Mouse (Mus musculus): Measurements from ENCODE around the gene H2-Q7. TPM values are rescaled to one million over a fixed set of nuclear protein-coding genes. Genes with fewer than 3 reads are reported as not detected.
"Not testable (repeated sequence)": the region's sequence is repeated elsewhere in the genome, so short reads cannot be mapped to it uniquely, and the experiment has no call there.

H2-Q7 gene
- 2.5 and 2.8 TPM in 2 replicates for polyA plus RNA-seq (2014; fragmentation: Nextera tagmentation; extraction: Ambion mirVana)

DNA sequence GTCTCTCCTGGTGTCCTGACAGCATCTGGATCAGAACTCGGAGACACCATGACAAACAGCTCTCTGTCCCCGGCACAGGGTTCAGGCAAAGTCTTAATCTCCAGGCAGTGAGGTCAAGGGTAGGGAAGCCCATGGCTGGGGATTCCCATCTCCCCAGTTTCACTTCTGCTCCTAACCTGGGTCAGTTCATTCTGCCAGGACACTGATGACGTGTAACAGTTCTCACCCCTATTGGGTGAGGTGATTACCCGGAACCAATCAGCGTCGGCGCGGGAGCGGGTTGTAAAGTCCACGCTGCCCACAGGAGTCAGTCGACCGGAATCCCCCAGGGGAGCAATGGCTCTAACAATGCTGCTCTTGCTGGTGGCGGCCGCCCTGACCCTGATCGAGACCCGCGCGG is at the start of gene H2-Q7:
Gene H2-Q7 (plus strand): TSS at position 271 of the 400 bp plus-strand sequence.
- Histone ChIP-seq H3K9ac (replicated peaks; ENCODE audit: low read length) (peak within 1 kb of the TSS; percentile 41; the same call in 1 of the 2 replicates), H3K4me3 (replicated peaks; ENCODE audit: low read depth, low read length) (peak within 1 kb of the TSS; percentile 42), H3K4me2 (ENCODE audit: low read length) (peak within 1 kb of the TSS; percentile 70)
- not testable (repeated sequence) for H3K27me3 ChIP-seq (ENCODE audit: control insufficient read depth, insufficient read depth, low read length); H3K9me3 ChIP-seq (ENCODE audit: control insufficient read depth, low read length); H3K27ac ChIP-seq (replicated peaks; ENCODE audit: low read depth, low read length); H3K4me1 ChIP-seq (ENCODE audit: control insufficient read depth, insufficient read depth, low read length); H3K36me3 ChIP-seq (ENCODE audit: control insufficient read depth, insufficient read depth, low read length)
- peak; percentile 87 for DNase-seq
- WGBS = 3% methylated on average over 18 of the region's 18 CpGs
- peak; percentile 86 for ATAC-seq (ENCODE audit: low FRiP score, low TSS enrichment)

- H3K4me2 ChIP-seq (ENCODE audit: low read length); H3K4me1 ChIP-seq (ENCODE audit: control insufficient read depth, insufficient read depth, low read length); H3K4me3 ChIP-seq (replicated peaks; ENCODE audit: low read depth, low read length); H3K9me3 ChIP-seq (ENCODE audit: control insufficient read depth, low read length); H3K36me3 ChIP-seq (ENCODE audit: control insufficient read depth, insufficient read depth, low read length); H3K9ac ChIP-seq (replicated peaks; ENCODE audit: low read length); H3K27me3 ChIP-seq (ENCODE audit: control insufficient read depth, insufficient read depth, low read length); H3K27ac ChIP-seq (replicated peaks; ENCODE audit: low read depth, low read length); ATAC-seq (ENCODE audit: low FRiP score, low TSS enrichment): not testable (repeated sequence)
- peak; percentile 57 for DNase-seq
- 6% methylated on average over 7 of the region's 7 CpGs for WGBS
These were observed 49.2 kb upstream of the H2-Q7 start for GRCm38 (mm10) chr17:35389796-35390195.

GRCm38 (mm10) chr17:35392671-35393070 is 46.3 kb upstream of the H2-Q7 start:
- 80% methylated on average over 2 of the region's 2 CpGs for WGBS
- not testable (repeated sequence) for H3K36me3 ChIP-seq (ENCODE audit: control insufficient read depth, insufficient read depth, low read length); H3K27ac ChIP-seq (replicated peaks; ENCODE audit: low read depth, low read length); H3K9ac ChIP-seq (replicated peaks; ENCODE audit: low read length); H3K4me3 ChIP-seq (replicated peaks; ENCODE audit: low read depth, low read length); H3K27me3 ChIP-seq (ENCODE audit: control insufficient read depth, insufficient read depth, low read length); ATAC-seq (ENCODE audit: low FRiP score, low TSS enrichment); DNase-seq; H3K4me1 ChIP-seq (ENCODE audit: control insufficient read depth, insufficient read depth, low read length); H3K4me2 ChIP-seq (ENCODE audit: low read length); H3K9me3 ChIP-seq (ENCODE audit: control insufficient read depth, low read length)

DNA sequence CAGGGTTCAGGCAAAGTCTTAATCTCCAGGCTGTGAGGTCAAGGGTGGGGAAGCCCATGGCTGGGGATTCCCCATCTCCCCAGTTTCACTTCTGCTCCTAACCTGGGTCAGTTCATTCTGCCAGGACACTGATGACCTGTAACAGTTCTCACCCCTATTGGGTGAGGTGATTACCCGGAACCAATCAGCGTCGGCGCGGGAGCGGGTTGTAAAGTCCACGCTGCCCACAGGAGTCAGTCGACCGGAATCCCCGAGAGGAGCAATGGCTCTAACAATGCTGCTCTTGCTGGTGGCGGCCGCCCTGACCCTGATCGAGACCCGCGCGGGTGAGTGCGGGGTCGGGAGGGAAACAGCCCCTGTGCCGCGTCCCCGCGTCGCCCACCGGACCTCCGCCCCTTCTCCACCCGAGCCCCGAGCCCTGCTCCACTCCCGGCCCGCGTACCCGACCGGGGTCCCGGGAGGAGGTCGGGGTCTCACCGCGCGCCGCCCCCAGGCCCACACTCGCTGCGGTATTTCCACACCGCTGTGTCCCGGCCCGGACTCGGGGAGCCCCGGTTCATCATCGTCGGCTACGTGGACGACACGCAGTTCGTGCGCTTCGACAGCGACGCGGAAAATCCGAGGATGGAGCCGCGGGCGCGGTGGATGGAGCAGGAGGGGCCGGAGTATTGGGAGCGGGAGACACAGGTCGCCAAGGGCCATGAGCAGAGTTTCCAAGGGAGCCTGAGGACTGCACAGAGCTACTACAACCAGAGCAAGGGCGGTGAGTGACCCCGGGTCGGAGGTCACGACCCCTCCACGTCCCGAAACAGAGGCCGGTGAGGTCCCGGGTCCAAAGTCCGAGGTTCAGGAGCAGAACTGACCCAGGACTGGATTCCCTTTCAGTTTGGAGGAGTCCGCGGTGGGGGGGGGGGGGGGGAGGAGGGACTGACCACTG is 44.8 kb upstream of the H2-Q7 start:
- not testable (repeated sequence) for DNase-seq; H3K9ac ChIP-seq (replicated peaks; ENCODE audit: low read length); H3K9me3 ChIP-seq (ENCODE audit: control insufficient read depth, low read length); H3K27ac ChIP-seq (replicated peaks; ENCODE audit: low read depth, low read length); H3K27me3 ChIP-seq (ENCODE audit: control insufficient read depth, insufficient read depth, low read length); H3K4me1 ChIP-seq (ENCODE audit: control insufficient read depth, insufficient read depth, low read length); H3K36me3 ChIP-seq (ENCODE audit: control insufficient read depth, insufficient read depth, low read length)
- WGBS = 2% methylated on average over 55 of the region's 75 CpGs
- Histone ChIP-seq H3K4me3 (replicated peaks; ENCODE audit: low read depth, low read length) (peak overlapping the region; percentile 20), H3K4me2 (ENCODE audit: low read length) (peak overlapping the region; percentile 45)
- peak; percentile 34; the same call in 1 of the 2 replicates for ATAC-seq (ENCODE audit: low FRiP score, low TSS enrichment)

GRCm38 (mm10) chr17:35396956-35397355 is 42.0 kb upstream of the H2-Q7 start:
- not testable (repeated sequence) for ATAC-seq (ENCODE audit: low FRiP score, low TSS enrichment); H3K4me1 ChIP-seq (ENCODE audit: control insufficient read depth, insufficient read depth, low read length); H3K4me2 ChIP-seq (ENCODE audit: low read length); H3K4me3 ChIP-seq (replicated peaks; ENCODE audit: low read depth, low read length); H3K36me3 ChIP-seq (ENCODE audit: control insufficient read depth, insufficient read depth, low read length); H3K27ac ChIP-seq (replicated peaks; ENCODE audit: low read depth, low read length); H3K9me3 ChIP-seq (ENCODE audit: control insufficient read depth, low read length); H3K9ac ChIP-seq (replicated peaks; ENCODE audit: low read length); DNase-seq; H3K27me3 ChIP-seq (ENCODE audit: control insufficient read depth, insufficient read depth, low read length)
- 91% methylated on average over 2 of the region's 2 CpGs for WGBS

DNA sequence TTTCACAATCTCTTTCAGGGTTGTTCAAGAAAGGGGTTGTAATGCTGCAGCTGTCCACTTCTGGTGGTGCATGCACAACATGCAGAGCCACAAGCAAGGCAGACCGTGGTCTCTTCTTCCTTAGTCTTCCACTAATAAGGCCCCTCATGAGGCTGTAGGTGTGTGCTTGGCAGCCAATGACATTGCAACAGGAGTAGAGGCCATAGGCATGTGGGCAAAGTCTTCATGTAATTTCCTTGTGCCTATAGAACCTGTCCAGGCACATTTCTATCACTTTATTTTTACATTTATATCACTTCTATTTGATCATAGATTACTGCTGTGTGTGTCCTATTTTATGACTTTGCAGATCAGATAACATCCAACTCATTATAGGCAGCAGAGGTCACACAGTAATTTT is 25.9 kb upstream of the H2-Q7 start:
- no CpG with 5 or more reads among the region's 1 CpGs for WGBS

DNA sequence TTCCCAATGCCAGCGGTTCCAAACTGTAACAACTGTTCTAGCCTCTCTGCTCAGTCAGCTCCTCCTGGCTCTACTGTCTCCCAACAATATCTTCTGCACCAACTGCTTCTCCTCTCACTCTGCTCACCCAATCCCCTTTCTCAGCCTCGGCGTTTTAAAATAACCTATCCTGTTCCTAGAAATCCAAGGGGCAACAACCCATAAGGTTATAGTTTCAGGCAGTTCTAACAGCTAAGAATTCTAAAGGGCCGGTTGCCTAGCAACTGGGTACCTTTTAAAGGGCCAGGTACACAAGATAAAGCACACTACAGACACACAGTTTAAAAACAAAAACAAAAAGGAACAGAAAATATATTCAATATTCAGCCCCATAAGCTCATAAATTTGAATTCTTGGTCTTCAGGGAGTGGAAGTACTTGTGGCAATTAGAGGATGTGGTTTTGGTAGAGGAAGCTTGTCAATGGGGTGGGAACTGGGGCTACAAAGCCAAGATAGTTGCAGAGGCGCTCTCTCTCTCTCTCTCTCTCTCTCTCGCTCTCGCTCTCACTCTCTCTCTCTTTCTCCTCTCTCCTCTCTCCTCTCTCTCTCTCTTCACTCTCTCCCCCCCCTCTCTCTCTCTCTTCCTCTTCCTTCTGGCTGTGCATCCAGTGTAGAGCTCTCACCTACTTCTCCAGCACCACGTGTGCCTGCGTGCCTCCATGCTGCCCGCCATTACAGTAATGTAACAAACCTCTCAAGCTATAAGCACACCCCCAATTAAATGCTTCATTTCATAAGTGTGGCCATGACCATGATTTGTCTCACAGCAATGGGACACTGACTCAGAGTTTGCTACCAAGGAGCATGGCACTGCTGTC is 23.5 kb upstream of the H2-Q7 start:
- WGBS = 66% methylated on average over 3 of the region's 10 CpGs
- not testable (repeated sequence) for H3K9me3 ChIP-seq (ENCODE audit: control insufficient read depth, low read length)

More for the DNA sequence above, 25.9 kb upstream of the H2-Q7 start:
- H3K27me3 ChIP-seq (ENCODE audit: control insufficient read depth, insufficient read depth, low read length); H3K36me3 ChIP-seq (ENCODE audit: control insufficient read depth, insufficient read depth, low read length); H3K27ac ChIP-seq (replicated peaks; ENCODE audit: low read depth, low read length); H3K9me3 ChIP-seq (ENCODE audit: control insufficient read depth, low read length); H3K4me2 ChIP-seq (ENCODE audit: low read length); H3K4me1 ChIP-seq (ENCODE audit: control insufficient read depth, insufficient read depth, low read length); DNase-seq; H3K9ac ChIP-seq (replicated peaks; ENCODE audit: low read length); H3K4me3 ChIP-seq (replicated peaks; ENCODE audit: low read depth, low read length); ATAC-seq (ENCODE audit: low FRiP score, low TSS enrichment): not testable (repeated sequence)

GRCm38 (mm10) chr17:35418772-35419171 is 20.2 kb upstream of the H2-Q7 start:
- Histone ChIP-seq H3K9ac (replicated peaks; ENCODE audit: low read length) (no peak overlapping the region), H3K27ac (replicated peaks; ENCODE audit: low read depth, low read length) (no peak overlapping the region), H3K27me3 (ENCODE audit: control insufficient read depth, insufficient read depth, low read length) (no peaks in the 10 kb centered on the region), H3K9me3 (ENCODE audit: control insufficient read depth, low read length) (no peaks in the 10 kb centered on the region), H3K4me2 (ENCODE audit: low read length) (no peak overlapping the region), H3K36me3 (ENCODE audit: control insufficient read depth, insufficient read depth, low read length) (no peaks in the 10 kb centered on the region), H3K4me1 (ENCODE audit: control insufficient read depth, insufficient read depth, low read length) (no peaks in the 10 kb centered on the region), H3K4me3 (replicated peaks; ENCODE audit: low read depth, low read length) (no peak overlapping the region)
- DNase-seq (no peak), ATAC-seq (ENCODE audit: low FRiP score, low TSS enrichment) (no peak)
- WGBS = 86% methylated on average over 7 of the region's 7 CpGs

More for the DNA sequence above, 23.5 kb upstream of the H2-Q7 start:
- not testable (repeated sequence) for H3K4me3 ChIP-seq (replicated peaks; ENCODE audit: low read depth, low read length); H3K36me3 ChIP-seq (ENCODE audit: control insufficient read depth, insufficient read depth, low read length); H3K4me2 ChIP-seq (ENCODE audit: low read length); ATAC-seq (ENCODE audit: low FRiP score, low TSS enrichment); DNase-seq; H3K9ac ChIP-seq (replicated peaks; ENCODE audit: low read length); H3K27me3 ChIP-seq (ENCODE audit: control insufficient read depth, insufficient read depth, low read length); H3K27ac ChIP-seq (replicated peaks; ENCODE audit: low read depth, low read length); H3K4me1 ChIP-seq (ENCODE audit: control insufficient read depth, insufficient read depth, low read length)
